ENCODE assay signal across 25 mouse cellular contexts in the genomic region with DNA sequence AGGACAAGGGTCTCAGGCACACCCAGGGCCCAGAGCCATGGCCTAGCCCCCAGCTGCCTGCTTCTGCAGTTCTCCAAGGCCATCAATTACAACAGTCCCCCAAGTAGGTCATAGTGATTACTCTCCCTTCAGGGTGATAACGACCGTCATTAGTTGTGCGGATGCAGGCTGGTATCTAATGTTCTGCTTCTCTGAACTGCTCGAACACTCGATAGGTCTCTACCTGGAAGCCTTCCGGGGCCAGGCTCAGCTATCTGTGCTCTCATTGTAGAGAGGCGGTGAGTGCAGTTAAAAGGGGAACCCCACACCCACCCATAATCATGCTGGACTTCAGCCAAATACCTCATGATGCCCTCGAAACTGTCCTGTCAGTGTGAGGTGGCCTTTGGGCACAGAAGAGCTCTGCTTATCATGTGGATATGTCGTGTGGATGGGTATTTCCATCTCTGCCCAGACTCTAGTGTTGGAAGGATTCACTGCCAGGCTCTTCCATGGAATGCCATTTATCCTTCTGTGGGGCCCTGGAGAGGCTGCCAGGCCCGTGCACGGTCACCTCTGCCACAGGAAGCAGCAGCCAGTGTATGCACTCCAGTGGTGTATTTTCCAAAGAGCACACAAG. TPM values are rescaled to one million over a fixed set of nuclear protein-coding genes. Genes with fewer than 3 reads are reported as not detected.
DNase-seq lines count a peak whose midpoint lies in the region; ATAC-seq and TF ChIP-seq lines count a peak whose summit lies in the region.
"Had no signal": no experiment of that assay in that cellular context is flagged by ENCODE, and none has a peak within 500 bp of the region (broad histone marks: within the 10 kb centered on the region; RNA-seq: fewer than 3 reads in every experiment).

No protein-coding gene starts in this region.

- WGBS in hindbrain, embryonic 16.5 days: 69% methylated on average over 11 of the region's 11 CpGs
- 75% methylated on average over 11 of the region's 11 CpGs for WGBS in hindbrain, postnatal 0 days
- WGBS in heart, embryonic 12.5 days: 38% methylated on average over 11 of the region's 11 CpGs
- WGBS in embryonic facial prominence, embryonic 10.5 days: 85% methylated on average over 11 of the region's 11 CpGs
- WGBS in kidney, embryonic 15.5 days: 65% methylated on average over 11 of the region's 11 CpGs

- H3K4me1 ChIP-seq in hindbrain, embryonic 16.5 days (ENCODE audit: control insufficient read depth, insufficient read depth, low read depth, low read length): peaks cover 4% of the 10 kb centered on the region; the same call in 1 of the 2 replicates
- peaks cover 6% of the 10 kb centered on the region for H3K4me1 ChIP-seq in hindbrain, postnatal 0 days (ENCODE audit: insufficient read depth, low read length)
- H3K4me1 ChIP-seq in heart, embryonic 12.5 days (replicated peaks): peaks cover 73% of the 10 kb centered on the region
- peaks cover 35% of the 10 kb centered on the region for H3K4me1 ChIP-seq in embryonic facial prominence, embryonic 10.5 days
- peaks cover 33% of the 10 kb centered on the region for H3K4me1 ChIP-seq in kidney, embryonic 15.5 days

- H3K4me2 ChIP-seq in hindbrain, embryonic 16.5 days (ENCODE audit: low read length): no peak overlapping the region
- no peak overlapping the region for H3K4me2 ChIP-seq in hindbrain, postnatal 0 days (ENCODE audit: low read depth, low read length)
- no peak overlapping the region for H3K4me2 ChIP-seq in heart, embryonic 12.5 days
- no peak overlapping the region for H3K4me2 ChIP-seq in kidney, embryonic 15.5 days
- H3K4me2 ChIP-seq: forebrain, embryonic 13.5 days; hindbrain, embryonic 15.5 days; limb, embryonic 13.5 days; liver, embryonic 12.5 days; neural tube, embryonic 12.5 days had no signal

- no peak overlapping the region for H3K4me3 ChIP-seq in gastrocnemius, adult 2 months
- no peak overlapping the region for H3K4me3 ChIP-seq in hindbrain, embryonic 16.5 days (ENCODE audit: low read length)
- no peak overlapping the region for H3K4me3 ChIP-seq in hindbrain, postnatal 0 days (ENCODE audit: low read length)
- no peak overlapping the region for H3K4me3 ChIP-seq in heart, embryonic 12.5 days
- H3K4me3 ChIP-seq in embryonic facial prominence, embryonic 10.5 days: no peak overlapping the region
- no peak overlapping the region for H3K4me3 ChIP-seq in kidney, embryonic 15.5 days (replicated peaks)
- H3K4me3 ChIP-seq: forebrain, embryonic 13.5 days; hindbrain, embryonic 15.5 days; limb, embryonic 13.5 days; liver, embryonic 12.5 days; neural tube, embryonic 12.5 days had no signal

- DNase-seq in gastrocnemius, adult 2 months: peak; percentile 7
- DNase-seq in gastrocnemius, postnatal 4 days (ENCODE audit: low spot score in 2 of 2): no peak
- DNase-seq in hindbrain, postnatal 0 days (ENCODE audit: low spot score): no peak
- DNase-seq in heart, postnatal 10 days: peak; percentile 51 to 61
- DNase-seq in embryonic facial prominence, embryonic 10.5 days (ENCODE audit: low spot score): no peak
- DNase-seq: adrenal gland, postnatal 25 days; cerebellum, adult 8-10 months; cerebellum, postnatal 36 days; embryo, embryonic 11 days; kidney, adult 9 months; kidney, postnatal 36 days; lung, postnatal 4 days; midbrain, embryonic 14.5 days; right cerebral cortex, adult 18-20 months; right cerebral cortex, postnatal 4 days; thymus, postnatal 14 days had no signal

- H3K27ac ChIP-seq in gastrocnemius, adult 2 months: peak overlapping the region; percentile 80; the same call in 1 of the 2 replicates
- no peak overlapping the region for H3K27ac ChIP-seq in hindbrain, embryonic 16.5 days (ENCODE audit: low read depth, low read length)
- no peak overlapping the region for H3K27ac ChIP-seq in hindbrain, postnatal 0 days
- peak overlapping the region; percentile 59; the same call in 1 of the 2 replicates for H3K27ac ChIP-seq in heart, embryonic 12.5 days (ENCODE audit: poor library complexity, severe bottlenecking)
- no peak overlapping the region for H3K27ac ChIP-seq in embryonic facial prominence, embryonic 10.5 days (replicated peaks)
- H3K27ac ChIP-seq in kidney, embryonic 15.5 days: no peak overlapping the region
- H3K27ac ChIP-seq: forebrain, embryonic 13.5 days; hindbrain, embryonic 15.5 days; limb, embryonic 13.5 days; liver, embryonic 12.5 days; neural tube, embryonic 12.5 days had no signal

- no peak for ATAC-seq in hindbrain, embryonic 16.5 days
- no peak for ATAC-seq in hindbrain, postnatal 0 days
- no peak for ATAC-seq in heart, embryonic 12.5 days (ENCODE audit: insufficient number of reproducible peaks, low FRiP score)
- ATAC-seq in kidney, embryonic 15.5 days (replicated peaks; ENCODE audit: low FRiP score): no peak
- ATAC-seq: forebrain, embryonic 13.5 days; intestine, embryonic 16.5 days; liver, embryonic 12.5 days had no signal

- no peaks in the 10 kb centered on the region for H3K27me3 ChIP-seq in hindbrain, embryonic 16.5 days (replicated peaks; ENCODE audit: control insufficient read depth, insufficient read depth, low read length)
- H3K27me3 ChIP-seq in hindbrain, postnatal 0 days (ENCODE audit: insufficient read depth, low read length): no peaks in the 10 kb centered on the region
- H3K27me3 ChIP-seq in heart, embryonic 12.5 days (replicated peaks): no peaks in the 10 kb centered on the region
- H3K27me3 ChIP-seq in embryonic facial prominence, embryonic 10.5 days (replicated peaks; ENCODE audit: low read depth, poor library complexity, severe bottlenecking): no peaks in the 10 kb centered on the region
- H3K27me3 ChIP-seq in kidney, embryonic 15.5 days: no peaks in the 10 kb centered on the region
- H3K27me3 ChIP-seq: forebrain, embryonic 13.5 days; hindbrain, embryonic 15.5 days; limb, embryonic 13.5 days; neural tube, embryonic 12.5 days had no signal

- no peaks in the 10 kb centered on the region for H3K9me3 ChIP-seq in hindbrain, embryonic 16.5 days (ENCODE audit: control insufficient read depth, low read length)
- H3K9me3 ChIP-seq in hindbrain, postnatal 0 days (ENCODE audit: low read length): no peaks in the 10 kb centered on the region
- H3K9me3 ChIP-seq in heart, embryonic 12.5 days (replicated peaks): no peaks in the 10 kb centered on the region
- H3K9me3 ChIP-seq in embryonic facial prominence, embryonic 10.5 days: no peaks in the 10 kb centered on the region
- H3K9me3 ChIP-seq in kidney, embryonic 15.5 days (replicated peaks): no peaks in the 10 kb centered on the region
- H3K9me3 ChIP-seq: forebrain, embryonic 13.5 days; hindbrain, embryonic 15.5 days; limb, embryonic 13.5 days; liver, embryonic 12.5 days; neural tube, embryonic 12.5 days had no signal

- no peaks in the 10 kb centered on the region for H3K36me3 ChIP-seq in hindbrain, embryonic 16.5 days (ENCODE audit: control insufficient read depth, insufficient read depth, low read length)
- no peaks in the 10 kb centered on the region for H3K36me3 ChIP-seq in hindbrain, postnatal 0 days (ENCODE audit: insufficient read depth, low read length)
- no peaks in the 10 kb centered on the region for H3K36me3 ChIP-seq in heart, embryonic 12.5 days
- no peaks in the 10 kb centered on the region for H3K36me3 ChIP-seq in embryonic facial prominence, embryonic 10.5 days (replicated peaks)
- no peaks in the 10 kb centered on the region for H3K36me3 ChIP-seq in kidney, embryonic 15.5 days
- H3K36me3 ChIP-seq: hindbrain, embryonic 15.5 days; limb, embryonic 13.5 days; liver, embryonic 12.5 days; neural tube, embryonic 12.5 days had no signal

- intact Hi-C loops in gastrocnemius, adult 2 months (cut with DNase I): no loop called here
- intact Hi-C loops in heart, postnatal 10 days (cut with DNase I): no loop called here

- 0 out of 2 replicates have a peak overlapping the region, but pooled peaks have one; percentile 17 for H3K9ac ChIP-seq in hindbrain, embryonic 16.5 days (ENCODE audit: low read depth, low read length)
- H3K9ac ChIP-seq in hindbrain, postnatal 0 days (replicated peaks; ENCODE audit: low read length): no peak overlapping the region
- no peak overlapping the region for H3K9ac ChIP-seq in heart, embryonic 12.5 days
- no peak overlapping the region for H3K9ac ChIP-seq in kidney, embryonic 15.5 days
- H3K9ac ChIP-seq: forebrain, embryonic 13.5 days; hindbrain, embryonic 15.5 days; limb, embryonic 13.5 days; liver, embryonic 12.5 days; neural tube, embryonic 12.5 days had no signal

- no peak for TF ChIP-seq CTCF in gastrocnemius, adult 2 months (IDR thresholded peaks at IDR 0.05)
- no peak for TF ChIP-seq CTCF in hindbrain, postnatal 0 days (IDR thresholded peaks at IDR 0.05; ENCODE audit: low read depth)

RNA-seq across cellular contexts. Expression of gene Med9, which starts 49.9 kb away (rescaled TPM):
- total RNA-seq in gastrocnemius, adult 2 months (2021): 10 to 100 TPM; 17.3 to 18.3 TPM
- 10 to 100 TPM; 20.1 to 21.9 TPM for total RNA-seq in gastrocnemius, postnatal 4 days (2021)
- polyA plus RNA-seq in hindbrain, embryonic 16.5 days (2015; fragmentation: Nextera tagmentation; extraction: Ambion mirVana): 40.3 and 40.4 TPM in 2 replicates
- total RNA-seq in hindbrain, postnatal 0 days (2014; rRNA removed): 25.7 and 34.1 TPM in 2 replicates
- 39.7 and 41.8 TPM in 2 replicates for polyA plus RNA-seq in hindbrain, postnatal 0 days (2015; fragmentation: Nextera tagmentation; extraction: Ambion mirVana)
- 46.5 and 48.2 TPM in 2 replicates for polyA plus RNA-seq in heart, embryonic 12.5 days (2016; fragmentation: Nextera tagmentation; extraction: Ambion mirVana)
- total RNA-seq in heart, postnatal 10 days (2021): 10 to 100 TPM; 24.3 to 24.4 TPM
- 48.3 and 51.5 TPM in 2 replicates for polyA plus RNA-seq in embryonic facial prominence, embryonic 10.5 days (2016; fragmentation: Nextera tagmentation; extraction: Ambion mirVana)
- polyA plus RNA-seq in kidney, embryonic 15.5 days (2015; fragmentation: Nextera tagmentation; extraction: Ambion mirVana): 45.7 and 46.5 TPM in 2 replicates

RNA-seq across cellular contexts. Expression of gene Cops3, which starts 58.5 kb away (rescaled TPM):
- 10 to 100 TPM; 84.8 to 89.9 TPM for total RNA-seq in gastrocnemius, adult 2 months (2021)
- total RNA-seq in gastrocnemius, postnatal 4 days (2021): 10 to 100 TPM; 84.8 to 86.3 TPM
- 178 and 181 TPM in 2 replicates for polyA plus RNA-seq in hindbrain, embryonic 16.5 days (2015; fragmentation: Nextera tagmentation; extraction: Ambion mirVana)
- total RNA-seq in hindbrain, postnatal 0 days (2014; rRNA removed): 96.0 and 105 TPM in 2 replicates
- polyA plus RNA-seq in hindbrain, postnatal 0 days (2015; fragmentation: Nextera tagmentation; extraction: Ambion mirVana): 153 and 158 TPM in 2 replicates
- 158 and 163 TPM in 2 replicates for polyA plus RNA-seq in heart, embryonic 12.5 days (2016; fragmentation: Nextera tagmentation; extraction: Ambion mirVana)
- total RNA-seq in heart, postnatal 10 days (2021): 10 to 100 TPM; 71.3 to 71.9 TPM
- 224 and 231 TPM in 2 replicates for polyA plus RNA-seq in embryonic facial prominence, embryonic 10.5 days (2016; fragmentation: Nextera tagmentation; extraction: Ambion mirVana)
- 206 and 213 TPM in 2 replicates for polyA plus RNA-seq in kidney, embryonic 15.5 days (2015; fragmentation: Nextera tagmentation; extraction: Ambion mirVana)

RNA-seq across cellular contexts. Expression of gene Nt5m, which starts 58.8 kb away (rescaled TPM):
- 10 to 100 TPM; 17.8 to 22.2 TPM for total RNA-seq in gastrocnemius, adult 2 months (2021)
- total RNA-seq in gastrocnemius, postnatal 4 days (2021): 10 to 100 TPM; 18.8 to 22.6 TPM
- 74.2 and 85.4 TPM in 2 replicates for polyA plus RNA-seq in hindbrain, embryonic 16.5 days (2015; fragmentation: Nextera tagmentation; extraction: Ambion mirVana)
- total RNA-seq in hindbrain, postnatal 0 days (2014; rRNA removed): 85.4 and 101 TPM in 2 replicates
- 88.4 and 89.1 TPM in 2 replicates for polyA plus RNA-seq in hindbrain, postnatal 0 days (2015; fragmentation: Nextera tagmentation; extraction: Ambion mirVana)
- polyA plus RNA-seq in heart, embryonic 12.5 days (2016; fragmentation: Nextera tagmentation; extraction: Ambion mirVana): 35.7 and 36.2 TPM in 2 replicates
- total RNA-seq in heart, postnatal 10 days (2021): 10 to 100 TPM; 27.3 to 27.4 TPM
- 34.3 and 37.3 TPM in 2 replicates for polyA plus RNA-seq in embryonic facial prominence, embryonic 10.5 days (2016; fragmentation: Nextera tagmentation; extraction: Ambion mirVana)
- polyA plus RNA-seq in kidney, embryonic 15.5 days (2015; fragmentation: Nextera tagmentation; extraction: Ambion mirVana): 37.9 and 42.8 TPM in 2 replicates

Comparison
In these comparisons a context has a peak if more than half of its experiments do, and no peak if none do; other contexts are left out.
1. DNase-seq: peak in gastrocnemius, adult 2 months (single experiment) and heart, postnatal 10 days (2 of 2); none in gastrocnemius, postnatal 4 days (0 of 2), hindbrain, postnatal 0 days (single experiment) and embryonic facial prominence, embryonic 10.5 days (single experiment).
2. H3K27ac ChIP-seq: peak in gastrocnemius, adult 2 months (single experiment) and heart, embryonic 12.5 days (single experiment); none in hindbrain, embryonic 16.5 days (single experiment), hindbrain, postnatal 0 days (single experiment), embryonic facial prominence, embryonic 10.5 days (single experiment) and kidney, embryonic 15.5 days (single experiment).